Mouse (Mus musculus) intestine, postnatal 0 days (tissue): ENCODE measurements around the gene Fam189b. TPM values are rescaled to one million over a fixed set of nuclear protein-coding genes. Genes with fewer than 3 reads are reported as not detected.

Experiments used
- ATAC-seq: fragments of 200-750 bp; cut with Nextera tagmentation; 2 replicates; pipeline ENCODE4 v1.8.0; 2017; ENCODE audit warnings: mild to moderate bottlenecking, moderate TSS enrichment, moderate library complexity
- H3K27ac ChIP-seq: fragments of 300-500 bp; sonication (generic); 2 replicates; pipeline ENCODE4 v1.5.1; 2014; ENCODE audit warnings: mild to moderate bottlenecking, low read depth, low read length, moderate library complexity
- H3K27me3 ChIP-seq: fragments of 300-500 bp; sonication (generic); replicated peaks from 2 replicates; pipeline ENCODE4 v1.6.1; 2014; ENCODE audit warnings: low read length, mixed read lengths; ENCODE audit not compliant: control insufficient read depth, insufficient read depth
- H3K36me3 ChIP-seq: fragments of 300-500 bp; sonication (generic); 2 replicates; pipeline ENCODE4 v1.6.1; 2014; ENCODE audit warnings: mild to moderate bottlenecking, moderate library complexity; ENCODE audit not compliant: control insufficient read depth, insufficient read depth
- H3K4me1 ChIP-seq: fragments of 300-500 bp; sonication (generic); replicated peaks from 2 replicates; pipeline ENCODE4 v1.6.1; 2014; ENCODE audit warnings: antibody characterized with exemption, low read length, mixed read lengths; ENCODE audit not compliant: control insufficient read depth, insufficient read depth
- H3K4me2 ChIP-seq: fragments of 300-500 bp; sonication (generic); replicated peaks from 2 replicates; pipeline ENCODE4 v1.6.1; 2014; ENCODE audit warnings: low read depth, mild to moderate bottlenecking, moderate library complexity
- H3K4me3 ChIP-seq: fragments of 300-500 bp; sonication (generic); 2 replicates; pipeline ENCODE4 v1.5.1; 2014; ENCODE audit warnings: low read depth, low read length
- H3K9ac ChIP-seq: fragments of 300-500 bp; sonication (generic); 2 replicates; pipeline ENCODE4 v1.6.1; 2014; ENCODE audit warnings: mild to moderate bottlenecking, low read depth, low read length
- H3K9me3 ChIP-seq: fragments of 300-500 bp; sonication (generic); 2 replicates; pipeline ENCODE4 v1.6.1; 2016; ENCODE audit warnings: mixed run types; ENCODE audit not compliant: control insufficient read depth
- CTCF ChIP-seq: sonication (generic); IDR thresholded peaks from 2 replicates; pipeline ENCODE4 v1.5.1; 2016; ENCODE audit warnings: low read depth, mild to moderate bottlenecking, control low read depth, antibody characterized with exemption, moderate library complexity
- WGBS: fragments of 180-500 bp; shearing (Covaris S2); extraction: QIAGEN DNeasy Blood & Tissue Kit; methylation state at CpG from one replicate; pipeline ENCODE4 v1.1.7; 2014; 5-methylcytosine and 5-hydroxymethylcytosine counted together
- polyA plus RNA-seq: library from polyadenylated mRNA; unstranded; fragments of >200 nt; fragmentation: Nextera tagmentation; extraction: Ambion mirVana; gene quantifications from 2 replicates; pipeline ENCODE4 v1.2.1, GENCODE M21; 2015

The Fam189b gene
- polyA plus RNA-seq, 1 experiment from 2014 or later = 4.9 TPM

DNA sequence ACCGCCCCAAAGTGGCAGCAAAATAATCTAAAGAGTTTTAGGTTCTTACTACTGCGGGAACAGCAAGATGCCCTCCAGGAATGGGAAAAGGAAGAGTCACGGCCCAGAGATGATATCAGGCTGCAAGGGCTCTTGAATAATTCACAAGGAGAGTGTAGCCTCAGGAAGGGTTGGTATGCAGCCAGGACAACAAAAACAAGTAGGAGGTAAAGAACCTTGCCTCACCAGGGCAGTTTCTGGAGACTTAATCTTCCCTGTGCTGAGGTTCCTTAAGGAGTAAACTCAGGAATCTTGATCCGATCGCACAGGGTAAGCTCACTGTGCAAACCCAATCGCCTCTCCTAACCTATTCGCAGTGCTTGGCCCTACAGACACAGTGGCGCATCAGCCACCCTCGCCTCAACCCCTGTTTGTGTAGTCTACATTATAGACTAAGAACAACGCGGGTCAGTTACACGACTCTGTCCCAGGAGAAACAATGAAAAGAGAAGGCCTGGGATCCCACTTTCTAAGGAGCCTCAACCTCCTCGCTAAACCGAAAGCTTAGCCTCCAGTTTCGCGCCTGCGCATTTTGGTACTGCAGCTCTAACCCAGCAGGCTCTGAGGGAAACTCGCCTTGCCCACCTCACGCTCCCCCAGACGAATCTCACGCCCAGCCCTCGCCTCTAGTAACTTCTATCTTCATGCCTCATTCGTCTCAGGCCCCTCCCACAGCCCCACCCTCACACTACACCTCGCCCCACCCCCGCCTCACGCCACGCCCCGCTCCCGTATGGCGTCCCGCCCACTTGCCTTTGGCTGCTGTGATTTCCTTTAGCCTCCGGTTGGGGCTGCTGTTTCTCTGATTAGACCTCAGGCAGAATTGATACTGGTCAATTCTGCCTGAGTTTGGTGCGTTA lies 13.3 kb downstream of the Fam189b start:
- H3K4me2 ChIP-seq = peak overlapping the region; percentile 64
- ATAC-seq = peak; percentile 90
- H3K9me3 ChIP-seq = no peaks in the 10 kb centered on the region
- peak overlapping the region; percentile 43 for H3K4me3 ChIP-seq
- no peaks in the 10 kb centered on the region for H3K36me3 ChIP-seq
- peak overlapping the region; percentile 70 for H3K27ac ChIP-seq
- peak; percentile 77 for TF ChIP-seq CTCF
- H3K9ac ChIP-seq = peak overlapping the region; percentile 50
- 7% methylated on average over 33 of the region's 33 CpGs for WGBS
- H3K27me3 ChIP-seq = no peaks in the 10 kb centered on the region
- no peaks in the 10 kb centered on the region; the same call in 1 of the 2 replicates for H3K4me1 ChIP-seq

DNA sequence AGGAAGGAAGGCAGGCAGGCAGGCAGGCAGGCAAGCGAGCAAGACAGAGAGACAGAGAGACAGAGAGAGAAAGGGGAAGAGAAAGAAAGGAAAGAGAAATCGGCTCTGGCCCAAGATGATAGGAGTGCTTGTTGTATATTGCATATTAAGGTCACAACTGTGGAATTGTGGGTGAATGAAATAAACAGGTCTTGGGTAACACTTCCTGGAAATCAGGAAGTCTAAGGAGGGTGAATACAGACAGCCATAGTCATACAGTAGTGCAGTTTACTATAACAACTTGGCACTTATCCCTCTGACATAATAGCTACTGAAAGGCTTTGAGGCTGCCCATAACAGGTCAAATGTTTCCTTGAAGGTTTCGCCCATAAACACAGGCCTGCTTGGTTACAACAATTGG lies 16.9 kb downstream of the Fam189b start:
- H3K4me2 ChIP-seq = no peak overlapping the region
- WGBS = 80% methylated on average over 3 of the region's 3 CpGs
- no peak overlapping the region for H3K27ac ChIP-seq
- H3K36me3 ChIP-seq = peaks cover 9% of the 10 kb centered on the region; the same call in 1 of the 2 replicates
- H3K9ac ChIP-seq = no peak overlapping the region
- H3K4me3 ChIP-seq = no peak overlapping the region
- no peaks in the 10 kb centered on the region for H3K27me3 ChIP-seq
- H3K4me1 ChIP-seq = no peaks in the 10 kb centered on the region; the same call in 1 of the 2 replicates
- no peak for ATAC-seq
- TF ChIP-seq CTCF = no peak
- no peaks in the 10 kb centered on the region for H3K9me3 ChIP-seq

- peak; percentile 72 for ATAC-seq
- Histone ChIP-seq H3K4me2 (peak within 1 kb of the TSS; percentile 72), H3K27me3 (no peaks in the 10 kb centered on the region), H3K9ac (peak within 1 kb of the TSS; percentile 76), H3K36me3 (peaks cover 33% of the 10 kb centered on the region), H3K27ac (peak within 1 kb of the TSS; percentile 16; the same call in 1 of the 2 replicates), H3K4me1 (no peaks in the 10 kb centered on the region), H3K4me3 (peak within 1 kb of the TSS; percentile 65), H3K9me3 (no peaks in the 10 kb centered on the region)
- no peak for TF ChIP-seq CTCF
- 24% methylated on average over 13 of the region's 13 CpGs for WGBS
Measured at GRCm38 (mm10) chr3:89202253-89203141, 19.6 kb downstream of the Fam189b start, which contains the start of gene Gba. Gene Gba, plus strand, starts transcription at chr3:89202928.

GRCm38 (mm10) chr3:89203142-89203514 lies 20.2 kb downstream of the Fam189b start:
- TF ChIP-seq CTCF = no peak
- Histone ChIP-seq H3K36me3 (peaks cover 39% of the 10 kb centered on the region), H3K27ac (peak overlapping the region; percentile 16; the same call in 1 of the 2 replicates), H3K9me3 (no peaks in the 10 kb centered on the region), H3K4me2 (peak overlapping the region; percentile 72), H3K9ac (peak overlapping the region; percentile 76), H3K27me3 (no peaks in the 10 kb centered on the region), H3K4me3 (peak overlapping the region; percentile 65), H3K4me1 (no peaks in the 10 kb centered on the region)
- peak; percentile 7; the same call in 1 of the 2 replicates for ATAC-seq
- 36% methylated on average over 5 of the region's 5 CpGs for WGBS

- H3K4me3 ChIP-seq = no peak overlapping the region
- WGBS = 91% methylated on average over 7 of the region's 7 CpGs
- H3K4me1 ChIP-seq = no peaks in the 10 kb centered on the region
- no peaks in the 10 kb centered on the region for H3K9me3 ChIP-seq
- ATAC-seq = no peak
- H3K27me3 ChIP-seq = no peaks in the 10 kb centered on the region
- no peak overlapping the region for H3K4me2 ChIP-seq
- H3K36me3 ChIP-seq = peaks cover 66% of the 10 kb centered on the region
- no peak overlapping the region for H3K27ac ChIP-seq
- H3K9ac ChIP-seq = no peak overlapping the region
- TF ChIP-seq CTCF = no peak
Measured at GRCm38 (mm10) chr3:89206079-89206478, 23.1 kb downstream of the Fam189b start.

- H3K27ac ChIP-seq = no peak overlapping the region
- WGBS = 74% methylated on average over 2 of the region's 2 CpGs
- H3K9me3 ChIP-seq = no peaks in the 10 kb centered on the region
- no peak overlapping the region for H3K4me2 ChIP-seq
- H3K4me3 ChIP-seq = no peak overlapping the region
- peaks cover 66% of the 10 kb centered on the region for H3K36me3 ChIP-seq
- TF ChIP-seq CTCF = no peak
- no peak for ATAC-seq
- H3K27me3 ChIP-seq = no peaks in the 10 kb centered on the region
- no peak overlapping the region for H3K9ac ChIP-seq
- no peaks in the 10 kb centered on the region for H3K4me1 ChIP-seq
Measured at GRCm38 (mm10) chr3:89206695-89207094, 23.8 kb downstream of the Fam189b start.
